Mouse (Mus musculus) layer of hippocampus, adult 6 months (tissue): ENCODE measurements around the gene Zc3h7b. TPM values are rescaled to one million over a fixed set of nuclear protein-coding genes. Genes with fewer than 3 reads are reported as not detected.

Source experiments
- long read RNA-seq, 2 experiments: library from polyadenylated mRNA; unstranded; transcript quantifications; one replicate each; pipeline ENCODE4 v2.0.0; 2019 to 2020
- polyA plus RNA-seq: library from polyadenylated mRNA; unstranded; fragments of <200 nt; fragmentation: Nextera tagmentation; gene quantifications from 2 replicates; pipeline ENCODE4 v1.2.3, GENCODE M21; 2021

The Zc3h7b gene
- 66.1 and 72.8 TPM in 2 replicates for polyA plus RNA-seq
- long read RNA-seq, experiment 1, partial matches to known transcripts = 1 of 4 reads
- long read RNA-seq, experiment 1, other reads (novel, unspliced or antisense) = 3 of 4 reads
- long read RNA-seq, experiment 2, full-length matches to known transcripts = 1 of 7 reads
- long read RNA-seq, experiment 2, partial matches to known transcripts = 3 of 7 reads
- long read RNA-seq, experiment 2, other reads (novel, unspliced or antisense) = 3 of 7 reads

DNA sequence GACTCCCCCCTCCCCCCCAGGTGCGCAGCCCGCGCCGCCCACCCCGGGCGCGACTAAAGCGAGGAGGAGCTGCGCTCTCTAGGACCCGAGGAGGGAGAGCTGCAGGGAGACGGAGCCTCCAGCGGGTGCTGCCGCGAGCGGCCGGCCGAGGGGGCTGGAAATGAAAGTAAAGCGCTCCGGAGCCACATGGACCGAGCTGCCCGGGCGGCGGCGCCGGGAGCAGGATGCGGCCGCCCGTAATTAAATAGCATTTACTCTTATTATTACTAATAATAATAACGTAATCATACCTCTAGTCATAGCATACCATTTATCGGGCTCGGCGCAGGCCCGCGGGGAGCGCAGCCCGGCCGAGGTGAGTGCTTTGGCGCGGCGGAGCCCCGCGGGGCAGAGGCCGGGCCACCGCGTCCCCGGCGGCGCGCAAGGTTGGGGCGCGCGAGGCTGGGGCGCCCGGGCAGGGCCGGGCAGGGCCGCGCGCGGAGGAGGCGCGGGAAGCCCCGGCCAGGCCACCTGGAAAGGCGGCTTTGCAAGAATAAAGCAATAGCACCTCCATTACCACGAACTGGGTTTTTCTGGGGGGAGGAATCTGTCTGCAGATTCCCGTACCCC, at the start of gene Zc3h7b, which contains the start of gene Rangap1:
Zc3h7b (plus strand) TSS at position 66 of the 609 bp plus-strand sequence.
Rangap1 (minus strand) TSS at position 539 of the 609 bp plus-strand sequence.

DNA sequence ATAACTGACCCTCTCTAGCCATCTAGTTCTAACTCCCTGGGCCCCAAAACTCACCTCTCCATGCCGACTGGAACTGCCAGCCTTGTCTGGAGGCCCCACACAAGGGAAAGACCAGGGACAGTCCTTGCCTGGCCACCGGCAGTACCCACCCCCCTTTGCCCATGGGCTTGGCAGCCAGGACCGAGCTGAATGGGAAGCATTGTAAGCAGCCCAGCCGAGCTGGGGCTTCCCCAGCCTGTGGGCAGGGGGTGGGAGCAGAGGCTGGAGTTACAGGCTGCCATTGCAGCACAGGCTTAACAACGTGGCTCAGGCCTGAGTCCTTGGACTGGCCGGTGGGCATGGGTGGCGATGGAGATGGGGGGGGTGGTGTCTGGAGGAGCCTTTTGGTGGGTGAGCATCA, 47.7 kb upstream of the Zc3h7b start, which contains the start of gene Chadl:
Chadl (minus strand) TSS at position 113 of the 400 bp plus-strand sequence.

DNA sequence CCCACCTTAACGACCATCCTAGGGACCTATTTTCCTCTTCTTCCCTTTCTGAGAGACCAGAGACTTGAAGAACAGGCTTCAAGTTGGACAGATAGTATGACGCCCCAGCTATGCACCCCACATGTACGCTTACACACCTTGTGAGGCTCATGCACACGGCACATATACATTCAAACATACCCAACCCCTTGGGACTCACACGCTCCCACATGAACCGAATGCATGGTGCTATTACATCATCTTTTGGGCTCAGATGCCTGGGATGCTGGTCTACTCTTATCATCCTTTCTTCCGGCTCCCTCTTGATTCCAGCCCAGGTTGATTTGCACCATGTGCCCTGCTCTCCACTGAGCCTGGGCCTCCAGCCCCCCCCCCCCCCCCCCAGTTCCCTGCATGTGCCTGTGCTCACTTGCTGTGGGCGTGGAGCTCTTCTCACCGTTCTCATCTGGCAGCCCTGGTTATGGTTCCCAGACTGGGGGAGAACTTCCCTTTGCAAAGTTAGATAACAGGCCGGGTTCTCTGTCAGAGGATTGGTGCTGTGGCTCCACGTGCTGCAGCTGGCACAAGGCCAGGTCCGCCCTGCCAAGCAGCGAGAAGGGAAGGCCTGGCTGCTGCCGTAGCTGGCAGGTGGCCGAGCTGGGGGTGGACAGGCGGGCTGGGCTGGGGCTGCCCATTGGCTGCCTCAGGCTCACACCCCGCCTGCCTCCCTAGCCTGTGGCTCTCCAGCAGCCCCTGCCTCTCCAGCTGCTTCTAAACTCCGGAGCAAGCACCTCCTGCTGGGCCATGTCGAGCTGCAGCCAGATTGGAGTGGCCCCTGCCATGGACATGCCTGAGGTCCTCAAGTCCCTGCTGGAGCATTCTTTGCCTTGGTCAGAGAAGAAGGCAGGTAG, 57.4 kb downstream of the Zc3h7b start, which contains the start of gene Tef:
Tef (plus strand) TSS at position 421 of the 890 bp plus-strand sequence.

Other genes with a start within 250 kb of the Zc3h7b start
- gene Ep300, start 159.7 kb upstream of the Zc3h7b start, polyA plus RNA-seq = 6.3 and 8.9 TPM in 2 replicates
- 20.2 and 20.3 TPM in 2 replicates for gene L3mbtl2, start 81.2 kb upstream of the Zc3h7b start, polyA plus RNA-seq
- gene Chadl, start 47.8 kb upstream of the Zc3h7b start, polyA plus RNA-seq = 14.2 and 17.1 TPM in 2 replicates
- gene Rangap1, start 473 bp downstream of the Zc3h7b start, polyA plus RNA-seq = 101 and 108 TPM in 2 replicates
- 34.4 and 35.0 TPM in 2 replicates for gene Tef, start 57.4 kb downstream of the Zc3h7b start, polyA plus RNA-seq
- gene Tob2, start 113.7 kb downstream of the Zc3h7b start, polyA plus RNA-seq = 6.9 and 7.7 TPM in 2 replicates
- 58.8 and 68.0 TPM in 2 replicates for gene Phf5a, start 126.9 kb downstream of the Zc3h7b start, polyA plus RNA-seq
- gene Aco2, start 127.3 kb downstream of the Zc3h7b start, polyA plus RNA-seq = 353 and 383 TPM in 2 replicates
- 209 and 219 TPM in 2 replicates for gene Polr3h, start 181.2 kb downstream of the Zc3h7b start, polyA plus RNA-seq
- gene Csdc2, start 191.7 kb downstream of the Zc3h7b start, polyA plus RNA-seq = 51.3 and 65.8 TPM in 2 replicates
- 541 and 606 TPM in 2 replicates for gene Pmm1, start 215.9 kb downstream of the Zc3h7b start, polyA plus RNA-seq
- not detected in 2 replicates for gene 1700029P11Rik, start 235.5 kb downstream of the Zc3h7b start, polyA plus RNA-seq
- gene Xrcc6, start 242.8 kb downstream of the Zc3h7b start, polyA plus RNA-seq = 15.6 and 17.5 TPM in 2 replicates